Mouse (Mus musculus): ENCODE data around the gene C130032M10Rik. TPM values are rescaled to one million over a fixed set of nuclear protein-coding genes. Genes with fewer than 3 reads are reported as not detected.

C130032M10Rik gene
- polyA plus RNA-seq, 1 experiment from 2014 or later: 0.38 TPM

GRCm38 (mm10) chr9:114543882-114544753 is 28.6 kb downstream of the C130032M10Rik start:
- H3K27ac ChIP-seq: peak overlapping the region; percentile 12
- H3K4me3 ChIP-seq: no peak overlapping the region
- H3K36me3 ChIP-seq: no peaks in the 10 kb centered on the region
- H3K4me1 ChIP-seq: peaks cover 87% of the 10 kb centered on the region
- no peaks in the 10 kb centered on the region for H3K9me3 ChIP-seq
- no peak for DNase-seq (ENCODE audit: low spot score)
- no peaks in the 10 kb centered on the region for H3K27me3 ChIP-seq (ENCODE audit: insufficient read depth, poor library complexity, severe bottlenecking)
- WGBS: 61% methylated on average over 17 of the region's 17 CpGs

- H3K36me3 ChIP-seq: no peaks in the 10 kb centered on the region
- no peak for DNase-seq (ENCODE audit: low spot score)
- H3K27me3 ChIP-seq (ENCODE audit: insufficient read depth, poor library complexity, severe bottlenecking): no peaks in the 10 kb centered on the region
- 49% methylated on average over 9 of the region's 9 CpGs for WGBS
- H3K27ac ChIP-seq: peak overlapping the region; percentile 75
- no peaks in the 10 kb centered on the region for H3K9me3 ChIP-seq
- H3K4me3 ChIP-seq: no peak overlapping the region
- peaks cover 92% of the 10 kb centered on the region for H3K4me1 ChIP-seq
Observed at GRCm38 (mm10) chr9:114544754-114545393, 29.4 kb downstream of the C130032M10Rik start.

DNA sequence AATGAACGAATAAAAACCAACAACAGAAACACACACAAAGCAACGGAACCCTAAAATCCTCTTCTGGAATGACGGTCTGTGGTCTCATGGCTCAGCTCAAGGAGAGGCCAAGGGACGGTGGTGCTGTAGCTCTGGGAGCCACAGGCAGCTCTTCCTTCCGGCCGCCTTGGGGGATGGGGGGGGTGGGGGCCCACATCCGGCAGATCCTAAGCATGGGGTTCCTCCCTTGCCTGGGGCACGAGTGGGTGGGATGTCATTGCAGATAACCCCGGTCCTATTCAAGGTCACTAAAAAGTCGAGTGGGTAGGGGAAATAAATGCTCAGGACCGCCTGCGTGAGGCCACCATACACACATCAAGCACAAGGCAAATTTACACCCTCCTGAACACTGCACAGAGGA is 31.3 kb downstream of the C130032M10Rik start:
- Histone ChIP-seq H3K4me1 (peaks cover 88% of the 10 kb centered on the region), H3K27ac (peak overlapping the region; percentile 76), H3K9me3 (no peaks in the 10 kb centered on the region), H3K4me3 (no peak overlapping the region), H3K36me3 (no peaks in the 10 kb centered on the region), H3K27me3 (ENCODE audit: insufficient read depth, poor library complexity, severe bottlenecking) (no peaks in the 10 kb centered on the region)
- no peak for DNase-seq (ENCODE audit: low spot score)
- 50% methylated on average over 12 of the region's 12 CpGs for WGBS

GRCm38 (mm10) chr9:114547643-114548077 is 32.2 kb downstream of the C130032M10Rik start:
- no peaks in the 10 kb centered on the region for H3K27me3 ChIP-seq (ENCODE audit: insufficient read depth, poor library complexity, severe bottlenecking)
- H3K9me3 ChIP-seq: no peaks in the 10 kb centered on the region
- H3K36me3 ChIP-seq: no peaks in the 10 kb centered on the region
- DNase-seq (ENCODE audit: low spot score): no peak
- WGBS: 46% methylated on average over 6 of the region's 6 CpGs
- H3K27ac ChIP-seq: peak overlapping the region; percentile 76
- peaks cover 82% of the 10 kb centered on the region for H3K4me1 ChIP-seq
- no peak overlapping the region for H3K4me3 ChIP-seq

DNA sequence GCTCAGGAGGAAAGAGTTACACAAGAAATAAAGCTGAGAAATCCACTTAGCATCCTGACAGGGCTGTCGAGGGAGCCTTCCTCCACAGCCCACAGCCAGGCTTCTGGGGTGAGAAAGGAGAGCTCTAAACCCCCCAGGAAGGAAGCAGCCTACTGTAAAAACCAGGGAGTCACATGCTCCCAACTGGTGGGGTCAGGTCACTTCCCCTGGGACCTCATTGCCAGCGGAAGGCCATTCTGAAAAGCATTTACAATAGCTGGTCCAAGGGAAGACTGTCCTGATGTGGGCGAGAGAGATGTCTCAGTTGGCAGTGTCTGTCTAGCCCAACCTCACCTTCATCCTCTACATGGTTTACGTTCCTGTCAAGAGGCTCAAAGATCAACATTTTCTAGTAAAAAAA is 33.0 kb downstream of the C130032M10Rik start:
- Histone ChIP-seq H3K27ac (peak overlapping the region; percentile 76), H3K36me3 (no peaks in the 10 kb centered on the region), H3K4me3 (no peak overlapping the region), H3K4me1 (peaks cover 80% of the 10 kb centered on the region), H3K9me3 (no peaks in the 10 kb centered on the region), H3K27me3 (ENCODE audit: insufficient read depth, poor library complexity, severe bottlenecking) (no peaks in the 10 kb centered on the region)
- WGBS: 44% methylated on average over 4 of the region's 4 CpGs
- DNase-seq (ENCODE audit: low spot score): no peak

DNA sequence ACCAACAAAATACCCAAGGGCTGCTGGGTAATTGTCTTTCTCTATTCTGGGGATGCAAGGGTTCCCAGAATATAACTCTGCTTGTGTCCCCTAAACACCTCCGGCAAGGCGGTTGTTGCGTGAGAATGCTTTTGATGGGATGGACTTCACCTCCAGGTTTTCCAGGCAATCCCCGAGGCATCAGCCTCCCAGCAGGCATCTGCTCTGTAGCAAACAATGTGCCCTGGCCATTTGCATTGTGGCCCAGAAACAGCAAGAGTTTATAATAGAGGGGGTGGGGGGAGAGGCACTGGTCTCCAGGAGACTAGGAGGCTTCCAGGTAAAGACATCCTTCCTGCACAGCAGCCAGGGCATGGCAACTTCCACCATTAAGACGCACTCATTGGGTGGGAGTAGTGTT is 33.6 kb downstream of the C130032M10Rik start:
- no peaks in the 10 kb centered on the region for H3K27me3 ChIP-seq (ENCODE audit: insufficient read depth, poor library complexity, severe bottlenecking)
- WGBS: 41% methylated on average over 5 of the region's 5 CpGs
- peak overlapping the region; percentile 42; the same call in 1 of the 2 replicates for H3K27ac ChIP-seq
- H3K9me3 ChIP-seq: no peaks in the 10 kb centered on the region
- H3K4me1 ChIP-seq: peaks cover 80% of the 10 kb centered on the region
- H3K4me3 ChIP-seq: no peak overlapping the region
- H3K36me3 ChIP-seq: no peaks in the 10 kb centered on the region
- DNase-seq (ENCODE audit: low spot score): no peak

- no peak for DNase-seq (ENCODE audit: low spot score)
- H3K27ac ChIP-seq: peak overlapping the region; percentile 59
- H3K36me3 ChIP-seq: no peaks in the 10 kb centered on the region
- H3K4me3 ChIP-seq: no peak overlapping the region
- no peaks in the 10 kb centered on the region for H3K27me3 ChIP-seq (ENCODE audit: insufficient read depth, poor library complexity, severe bottlenecking)
- peaks cover 80% of the 10 kb centered on the region for H3K4me1 ChIP-seq
- 22% methylated on average over 6 of the region's 6 CpGs for WGBS
- H3K9me3 ChIP-seq: no peaks in the 10 kb centered on the region
Observed at GRCm38 (mm10) chr9:114550033-114550432, 34.5 kb downstream of the C130032M10Rik start.

GRCm38 (mm10) chr9:114553828-114554227 is 38.3 kb downstream of the C130032M10Rik start:
- no peak overlapping the region for H3K4me3 ChIP-seq
- no peak for DNase-seq (ENCODE audit: low spot score)
- H3K27me3 ChIP-seq (ENCODE audit: insufficient read depth, poor library complexity, severe bottlenecking): no peaks in the 10 kb centered on the region
- no peaks in the 10 kb centered on the region for H3K36me3 ChIP-seq
- peaks cover 73% of the 10 kb centered on the region for H3K4me1 ChIP-seq
- peak overlapping the region; percentile 43; the same call in 1 of the 2 replicates for H3K27ac ChIP-seq
- no peaks in the 10 kb centered on the region for H3K9me3 ChIP-seq

DNA sequence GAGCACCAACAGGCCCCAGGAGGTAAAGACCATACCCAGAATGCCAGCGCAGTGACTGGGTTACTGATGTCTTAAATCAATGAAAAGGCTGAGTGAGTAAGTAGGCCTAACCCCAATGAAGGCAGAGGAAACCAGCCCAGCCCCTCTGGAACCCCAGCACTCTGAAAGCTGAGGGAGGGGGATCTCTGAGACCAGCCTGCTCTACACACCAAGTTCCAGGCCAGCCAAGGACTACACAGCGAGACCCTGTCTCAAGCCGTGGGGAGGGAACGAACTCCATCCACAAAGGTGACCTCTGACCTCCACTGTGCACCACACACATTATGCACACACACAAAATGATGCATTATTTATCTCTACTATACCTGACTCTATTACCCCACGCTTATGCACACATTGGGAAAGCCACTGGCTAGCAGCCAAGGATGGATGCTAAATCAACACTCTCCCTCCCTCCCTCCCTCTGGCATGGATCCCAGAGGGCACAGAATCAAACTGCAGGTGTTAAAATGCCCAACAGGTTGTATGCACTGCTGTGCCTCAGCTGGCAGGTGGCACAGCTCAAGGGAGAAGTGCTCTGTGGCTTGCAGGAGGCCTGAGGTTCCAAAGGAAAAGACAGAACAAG is 39.0 kb downstream of the C130032M10Rik start:
- Histone ChIP-seq H3K36me3 (no peaks in the 10 kb centered on the region), H3K4me1 (peaks cover 73% of the 10 kb centered on the region), H3K27ac (peak overlapping the region; percentile 43; the same call in 1 of the 2 replicates), H3K27me3 (ENCODE audit: insufficient read depth, poor library complexity, severe bottlenecking) (no peaks in the 10 kb centered on the region), H3K9me3 (no peaks in the 10 kb centered on the region), H3K4me3 (no peak overlapping the region)
- WGBS: 67% methylated on average over 5 of the region's 5 CpGs
- DNase-seq (ENCODE audit: low spot score): no peak

DNA sequence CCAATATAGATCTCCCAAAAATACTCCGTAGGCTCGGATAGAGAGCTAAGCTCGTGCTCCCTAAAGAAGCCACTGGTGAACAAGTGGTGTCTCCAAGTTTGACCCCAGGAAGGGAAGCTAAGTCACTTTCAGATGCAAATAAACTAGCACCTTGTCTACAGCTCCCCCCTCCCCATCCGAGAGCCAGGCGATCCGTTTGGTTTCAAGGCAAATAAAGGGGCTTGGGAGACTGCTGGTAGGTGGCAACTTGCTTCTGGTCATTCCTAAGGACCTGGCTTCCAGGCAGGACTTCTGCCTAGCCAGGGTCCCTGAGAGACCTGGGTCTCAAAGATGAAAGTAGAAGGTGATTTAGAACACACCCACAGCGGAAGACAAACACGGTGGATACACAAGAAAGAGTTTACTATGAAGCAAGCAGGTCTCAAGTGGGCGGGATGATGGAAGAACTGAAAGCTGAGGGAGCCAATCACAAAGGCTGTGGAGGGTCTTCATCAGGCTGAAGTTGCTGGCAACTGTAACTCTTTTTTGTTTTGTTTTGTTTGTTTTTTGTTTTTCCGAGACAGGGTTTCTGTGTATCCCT is 40.9 kb downstream of the C130032M10Rik start:
- Histone ChIP-seq H3K36me3 (no peaks in the 10 kb centered on the region), H3K4me1 (peaks cover 75% of the 10 kb centered on the region), H3K4me3 (peak overlapping the region; percentile 34; the same call in 1 of the 2 replicates), H3K27ac (no peak overlapping the region; the same call in 1 of the 2 replicates), H3K9me3 (no peaks in the 10 kb centered on the region), H3K27me3 (ENCODE audit: insufficient read depth, poor library complexity, severe bottlenecking) (no peaks in the 10 kb centered on the region)
- DNase-seq (ENCODE audit: low spot score): no peak
- WGBS: 30% methylated on average over 10 of the region's 10 CpGs

GRCm38 (mm10) chr9:114557086-114557485 is 41.6 kb downstream of the C130032M10Rik start:
- Histone ChIP-seq H3K4me1 (peaks cover 76% of the 10 kb centered on the region), H3K4me3 (peak overlapping the region; percentile 34; the same call in 1 of the 2 replicates)
- no peak for DNase-seq (ENCODE audit: low spot score)

GRCm38 (mm10) chr9:114560141-114560540 is 44.6 kb downstream of the C130032M10Rik start:
- peaks cover 11% of the 10 kb centered on the region for H3K27me3 ChIP-seq (ENCODE audit: insufficient read depth, poor library complexity, severe bottlenecking)
- peaks cover 63% of the 10 kb centered on the region for H3K4me1 ChIP-seq
- peak overlapping the region; percentile 95; the same call in 1 of the 2 replicates for H3K27ac ChIP-seq
- 18% methylated on average over 7 of the region's 7 CpGs for WGBS
- peak overlapping the region; percentile 88 for H3K4me3 ChIP-seq
- DNase-seq (ENCODE audit: low spot score): no peak
- H3K9me3 ChIP-seq: no peaks in the 10 kb centered on the region
- H3K36me3 ChIP-seq: no peaks in the 10 kb centered on the region

More at GRCm38 (mm10) chr9:114557086-114557485, 41.6 kb downstream of the C130032M10Rik start:
- H3K27ac ChIP-seq: no peak overlapping the region; the same call in 1 of the 2 replicates
- 21% methylated on average over 7 of the region's 7 CpGs for WGBS
- H3K27me3 ChIP-seq (ENCODE audit: insufficient read depth, poor library complexity, severe bottlenecking): peaks cover under 1% of the 10 kb centered on the region; the same call in 1 of the 2 replicates
- no peaks in the 10 kb centered on the region for H3K9me3 ChIP-seq
- H3K36me3 ChIP-seq: no peaks in the 10 kb centered on the region
